Mouse (Mus musculus) retina, postnatal 7 days (tissue): ENCODE measurements around the gene Glod4.

ENCODE experiments used
- DNase-seq: peaks from one replicate; pipeline ENCODE4 v3.0.0-alpha.2; 2012; ENCODE audit warnings: low read depth, low spot score

Gene Glod4

GRCm38 (mm10) chr11:76206793-76207192 lies 36.7 kb downstream of the Glod4 start:
- no peak for DNase-seq

GRCm38 (mm10) chr11:76201761-76202674 lies 41.5 kb downstream of the Glod4 start:
- peak; percentile 72 for DNase-seq

GRCm38 (mm10) chr11:76196977-76197469 lies 46.5 kb downstream of the Glod4 start:
- DNase-seq: no peak

- no peak for DNase-seq
Measured at GRCm38 (mm10) chr11:76196275-76196976, 47.1 kb downstream of the Glod4 start.

- DNase-seq: no peak
Measured at GRCm38 (mm10) chr11:76186908-76187307, 56.6 kb downstream of the Glod4 start.

GRCm38 (mm10) chr11:76183745-76184144 lies 59.8 kb downstream of the Glod4 start:
- no peak for DNase-seq

- no peak for DNase-seq
Measured at GRCm38 (mm10) chr11:76180146-76180540, 63.4 kb downstream of the Glod4 start.

GRCm38 (mm10) chr11:76179495-76180145 lies 63.9 kb downstream of the Glod4 start, which contains the start of the genes Vps53 and Fam57a:
Gene Vps53 (minus strand): TSS chr11:76179647.
Gene Fam57a (plus strand): TSS chr11:76179671.
- peak; percentile 86 for DNase-seq

- DNase-seq: no peak
Measured at GRCm38 (mm10) chr11:76178726-76179494, 64.6 kb downstream of the Glod4 start.

GRCm38 (mm10) chr11:76170207-76170606 lies 73.3 kb downstream of the Glod4 start:
- no peak for DNase-seq

- no peak for DNase-seq
Measured at GRCm38 (mm10) chr11:76168976-76169375, 74.5 kb downstream of the Glod4 start.

GRCm38 (mm10) chr11:76167079-76167765 lies 76.3 kb downstream of the Glod4 start:
- DNase-seq: peak; percentile 70

- DNase-seq: no peak
Measured at GRCm38 (mm10) chr11:76166657-76167056, 76.9 kb downstream of the Glod4 start.

- DNase-seq: no peak
Measured at GRCm38 (mm10) chr11:76160251-76160650, 83.3 kb downstream of the Glod4 start.

- DNase-seq: no peak
Measured at GRCm38 (mm10) chr11:76158375-76158774, 85.2 kb downstream of the Glod4 start.

- no peak for DNase-seq
Measured at GRCm38 (mm10) chr11:76154861-76155260, 88.7 kb downstream of the Glod4 start.

- no peak for DNase-seq
Measured at GRCm38 (mm10) chr11:76154200-76154599, 89.3 kb downstream of the Glod4 start.

GRCm38 (mm10) chr11:76153236-76153951 lies 90.1 kb downstream of the Glod4 start:
- DNase-seq: no peak

- DNase-seq: no peak
Measured at GRCm38 (mm10) chr11:76150980-76151379, 92.5 kb downstream of the Glod4 start.
